Mouse (Mus musculus) kidney, postnatal 14 days (tissue): Measurements from ENCODE around the gene Hddc3.
"Not testable (repeated sequence)": the region's sequence is repeated elsewhere in the genome, so short reads cannot be mapped to it uniquely, and the experiment has no call there.

Experiments
- DNase-seq: peaks from one replicate; pipeline ENCODE4 v3.0.0; 2022; ENCODE audit warnings: mixed read lengths

Hddc3 gene

DNA sequence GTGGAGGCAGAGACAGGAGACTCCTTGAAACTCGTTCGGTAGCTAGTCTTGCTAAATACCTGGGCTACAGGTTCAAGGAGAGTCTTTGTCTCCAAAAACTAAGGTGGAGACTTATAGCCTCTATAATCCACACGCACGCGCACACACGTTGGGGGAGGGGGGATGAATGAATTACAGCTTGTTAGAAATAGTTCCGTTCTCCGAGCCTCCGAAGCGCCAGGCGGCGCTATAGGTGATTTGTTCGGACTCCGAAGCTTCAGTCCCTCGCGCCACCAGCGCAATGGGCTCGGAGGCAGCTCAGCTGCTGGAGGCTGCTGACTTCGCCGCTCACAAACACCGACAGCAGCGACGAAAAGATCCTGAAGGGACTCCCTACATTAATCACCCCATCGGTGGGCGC is at the start of gene Hddc3:
TSS of gene Hddc3 (plus strand) at position 247 of the 400 bp plus-strand sequence.
- peak; percentile 95 for DNase-seq

GRCm38 (mm10) chr7:80294062-80294763 is 48.7 kb upstream of the Hddc3 start, which contains the start of gene Prc1:
Gene Prc1 (plus strand): TSS chr7:80294450.
- peak; percentile 99 for DNase-seq

DNA sequence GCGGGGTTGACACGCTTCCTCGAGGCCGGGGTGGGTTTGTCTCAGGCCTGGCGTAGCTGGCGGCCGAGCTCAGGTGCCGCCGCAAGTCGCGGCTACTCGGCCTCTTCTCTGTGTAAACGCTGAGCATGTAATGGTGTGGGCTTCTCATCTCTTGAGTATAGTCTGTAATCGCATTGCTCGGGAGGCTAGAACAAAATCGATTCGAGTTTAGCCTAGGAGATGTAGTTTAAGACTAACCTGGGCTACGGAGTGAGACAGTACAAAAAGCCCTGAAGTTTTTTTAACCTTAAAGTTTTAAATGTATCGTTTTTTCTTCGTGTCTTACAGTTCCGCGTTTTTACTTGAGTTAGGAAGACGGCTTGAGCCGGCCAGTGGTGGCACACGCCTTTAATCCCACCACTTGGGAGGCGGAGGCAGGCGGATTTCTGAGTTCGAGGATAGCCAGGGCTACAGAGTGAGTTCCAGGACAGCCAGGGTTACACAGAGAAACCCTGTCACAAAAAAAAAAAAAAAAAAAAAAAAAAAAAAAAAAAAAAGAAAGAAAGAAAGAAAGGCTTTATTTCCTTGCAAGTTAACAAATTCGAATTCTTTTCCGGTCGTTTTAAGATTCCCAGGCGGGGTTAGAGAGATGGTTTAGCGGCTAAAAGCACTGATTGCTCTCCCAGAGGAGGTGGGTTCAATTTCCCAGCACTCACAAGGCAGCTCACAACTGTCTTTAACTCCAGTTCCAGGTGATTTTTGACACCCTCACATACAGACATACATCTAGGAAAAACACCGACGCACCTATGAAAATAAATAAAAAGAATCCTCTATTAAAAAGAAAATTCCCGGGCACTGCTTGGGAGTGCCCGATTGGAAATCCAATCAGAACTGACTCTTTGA is 47.9 kb upstream of the Hddc3 start:
- DNase-seq = peak; percentile 8

GRCm38 (mm10) chr7:80296462-80296861 is 46.4 kb upstream of the Hddc3 start:
- DNase-seq = no peak

DNA sequence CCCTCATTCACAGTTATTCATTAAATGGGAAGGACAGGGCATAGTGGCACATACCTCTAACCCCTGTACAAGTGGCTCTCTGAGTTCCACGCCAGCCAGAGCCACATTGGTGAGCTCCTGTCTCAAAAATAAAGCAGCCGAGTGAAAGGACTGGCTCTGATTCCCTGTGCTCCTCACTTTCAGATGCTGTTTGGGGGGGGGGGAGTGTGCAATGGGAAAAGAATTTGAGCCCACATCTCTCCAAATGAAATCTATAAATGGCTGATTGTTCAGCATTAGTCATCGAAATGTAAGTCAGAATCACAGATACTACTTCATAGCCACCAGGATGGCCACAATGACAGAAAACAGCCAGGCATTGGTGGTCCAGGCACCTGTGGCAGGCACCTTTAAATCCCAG is 45.9 kb upstream of the Hddc3 start:
- DNase-seq = no peak

DNA sequence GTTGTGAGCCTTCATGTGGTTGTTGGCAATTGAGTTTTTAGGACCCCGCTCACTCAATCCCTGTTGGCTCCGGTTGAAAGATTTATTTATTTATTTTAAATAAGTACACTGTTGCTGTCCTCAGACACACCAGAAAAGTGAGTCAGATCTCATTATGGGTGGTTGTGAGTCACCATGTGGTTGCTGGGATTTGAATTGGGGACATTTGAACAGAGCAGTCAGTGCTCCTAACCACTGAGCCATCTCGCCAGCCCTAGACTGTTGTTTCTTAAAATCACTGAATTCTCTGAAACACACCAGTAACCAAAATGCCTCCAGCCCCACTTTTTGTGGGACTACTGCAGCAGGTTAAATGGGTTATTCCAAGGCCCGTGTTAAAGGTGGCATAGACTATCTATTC is 44.1 kb upstream of the Hddc3 start:
- DNase-seq = no peak

- no peak for DNase-seq
Measured at GRCm38 (mm10) chr7:80299568-80299967, 43.3 kb upstream of the Hddc3 start.

GRCm38 (mm10) chr7:80301522-80301921 is 41.4 kb upstream of the Hddc3 start:
- no peak for DNase-seq

DNA sequence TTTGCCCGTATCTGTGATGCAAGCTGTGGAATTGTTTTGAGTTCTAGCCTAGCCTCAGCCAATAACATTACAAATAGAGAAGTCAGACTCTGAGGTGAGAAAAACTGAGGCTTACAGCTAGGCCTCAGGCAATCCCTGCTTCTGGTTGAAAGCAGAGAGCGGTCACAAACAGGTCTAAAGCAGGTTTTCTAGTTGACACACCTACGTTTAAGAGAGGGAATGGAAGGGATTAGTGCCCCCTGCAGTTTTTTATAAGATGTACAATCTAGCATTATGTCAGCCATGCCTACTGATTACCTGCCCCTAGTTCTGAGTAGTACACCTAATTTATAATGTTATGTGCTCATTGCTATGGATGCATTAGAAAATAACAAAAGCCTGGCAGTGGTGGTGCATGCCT is 35.1 kb upstream of the Hddc3 start:
- no peak for DNase-seq

GRCm38 (mm10) chr7:80310771-80311170 is 32.1 kb upstream of the Hddc3 start:
- DNase-seq = no peak

- no peak for DNase-seq
Measured at GRCm38 (mm10) chr7:80315733-80316132, 27.2 kb upstream of the Hddc3 start.

- peak; percentile 25 for DNase-seq
Measured at GRCm38 (mm10) chr7:80317439-80318115, 25.3 kb upstream of the Hddc3 start.

DNA sequence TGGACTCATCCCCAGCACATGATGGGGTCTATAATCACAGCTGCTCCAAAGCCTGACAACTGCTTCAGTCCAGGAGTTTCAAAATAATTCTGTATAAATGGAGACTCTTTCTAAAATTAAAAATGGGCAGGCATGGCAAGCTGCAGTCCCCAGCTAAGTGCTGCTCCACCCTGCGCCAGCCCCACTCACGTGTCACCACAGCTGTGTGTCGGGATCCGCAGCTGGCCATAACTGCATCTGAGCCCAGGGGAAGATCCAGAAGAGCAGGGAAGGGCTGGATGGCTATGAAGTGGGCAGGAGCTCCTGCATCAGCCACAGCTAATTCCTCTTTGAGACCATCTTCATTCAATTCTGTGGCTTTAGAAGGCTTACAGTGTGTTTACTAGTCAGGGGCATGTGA is 24.2 kb upstream of the Hddc3 start:
- no peak for DNase-seq

DNA sequence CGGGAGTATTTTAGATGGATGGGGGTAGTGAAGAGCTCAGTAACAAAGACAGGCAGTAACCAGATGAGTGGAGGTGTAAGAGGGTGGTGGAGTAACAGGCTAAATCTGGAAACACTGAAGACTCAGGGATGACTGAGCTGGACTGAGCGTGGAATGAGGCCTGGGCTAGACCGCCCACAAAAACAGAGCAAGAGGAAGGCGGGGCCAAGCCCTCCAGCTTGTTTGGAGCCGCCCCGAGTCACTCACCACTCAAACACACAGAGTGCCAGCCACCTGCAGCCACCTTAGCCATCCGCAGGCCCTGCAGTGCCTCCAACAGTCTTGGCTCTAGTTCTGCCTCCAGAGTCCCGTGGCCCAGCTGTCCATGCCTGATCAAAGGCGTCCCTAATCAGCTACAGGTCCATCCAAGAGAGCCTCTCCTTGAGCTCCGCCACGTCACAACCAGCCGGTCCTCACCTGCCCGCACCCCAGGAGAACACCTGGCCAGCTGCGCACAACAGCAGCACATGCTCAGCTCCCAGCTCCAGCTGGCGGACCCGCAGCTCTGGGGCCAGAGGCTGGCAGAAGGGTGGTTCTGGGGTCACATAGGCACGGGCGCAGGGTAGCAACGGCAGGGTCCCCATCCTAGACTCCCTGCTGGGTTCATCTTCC is 22.9 kb upstream of the Hddc3 start:
- no peak for DNase-seq

DNA sequence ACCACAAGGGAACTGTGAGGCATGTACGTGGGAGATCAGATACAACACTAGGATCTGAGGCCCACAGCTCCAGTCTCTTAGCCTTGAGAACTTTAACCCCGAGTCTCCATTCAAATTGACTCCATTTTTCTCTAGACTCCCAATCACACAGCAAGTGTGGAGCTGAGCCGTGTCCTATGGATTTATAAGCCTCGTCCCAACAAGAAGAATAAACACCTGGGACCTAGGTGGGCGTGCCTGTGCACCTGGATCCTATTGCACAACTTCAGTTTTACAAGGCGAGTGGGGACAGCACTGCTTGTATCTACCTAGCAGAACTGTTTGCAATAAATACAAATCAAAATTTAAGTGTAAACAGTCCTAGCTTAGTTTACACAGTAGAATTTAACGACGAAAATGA is 19.6 kb upstream of the Hddc3 start:
- no peak for DNase-seq

- DNase-seq = peak; percentile 96
Measured at GRCm38 (mm10) chr7:80324043-80324815, 18.7 kb upstream of the Hddc3 start, which contains the start of gene Rccd1. Gene Rccd1 (minus strand): TSS chr7:80324454.

DNA sequence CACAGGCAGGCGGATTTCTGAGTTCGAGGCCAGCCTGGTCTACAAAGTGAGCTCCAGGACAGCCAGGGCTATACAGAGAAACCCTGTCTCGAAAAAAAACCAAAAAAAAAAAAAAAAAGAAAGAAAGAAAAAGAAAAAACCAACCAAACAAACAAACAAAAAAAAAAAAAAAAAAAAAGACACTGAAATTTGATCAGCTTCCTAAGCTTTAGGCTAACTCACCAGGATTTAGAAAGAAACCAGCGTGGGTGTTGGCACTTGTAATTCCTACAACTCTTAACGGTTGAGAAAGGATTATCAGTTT is 18.1 kb upstream of the Hddc3 start:
- not testable (repeated sequence) for DNase-seq

DNA sequence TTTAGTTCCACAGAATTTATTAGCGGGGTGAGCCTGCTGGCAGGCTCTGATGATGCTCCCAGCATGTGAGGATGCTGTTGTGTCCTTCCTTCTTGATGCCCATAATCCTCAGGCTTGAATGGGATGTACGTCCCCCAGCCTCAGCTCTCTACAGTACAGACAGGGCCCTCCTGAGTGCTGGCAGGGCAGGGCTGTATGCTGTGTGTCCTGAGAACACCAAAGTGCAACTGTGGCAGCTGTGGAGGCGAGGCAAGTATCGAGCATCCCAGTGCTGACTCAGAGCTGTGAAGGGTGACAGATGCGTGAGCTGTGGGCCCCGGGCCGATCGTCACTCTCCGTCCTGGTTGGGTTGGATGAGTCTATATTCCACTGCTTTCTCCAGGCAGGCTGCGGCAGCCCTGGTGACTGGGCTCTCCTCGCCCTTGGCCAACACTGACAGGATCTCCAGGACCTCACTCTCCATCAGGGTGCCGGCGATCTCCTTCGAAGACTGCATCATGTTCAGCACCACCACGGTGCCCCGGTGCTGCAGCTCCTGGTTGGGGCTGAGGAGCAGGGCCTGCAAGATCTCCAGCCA is 17.5 kb upstream of the Hddc3 start:
- no peak for DNase-seq

DNA sequence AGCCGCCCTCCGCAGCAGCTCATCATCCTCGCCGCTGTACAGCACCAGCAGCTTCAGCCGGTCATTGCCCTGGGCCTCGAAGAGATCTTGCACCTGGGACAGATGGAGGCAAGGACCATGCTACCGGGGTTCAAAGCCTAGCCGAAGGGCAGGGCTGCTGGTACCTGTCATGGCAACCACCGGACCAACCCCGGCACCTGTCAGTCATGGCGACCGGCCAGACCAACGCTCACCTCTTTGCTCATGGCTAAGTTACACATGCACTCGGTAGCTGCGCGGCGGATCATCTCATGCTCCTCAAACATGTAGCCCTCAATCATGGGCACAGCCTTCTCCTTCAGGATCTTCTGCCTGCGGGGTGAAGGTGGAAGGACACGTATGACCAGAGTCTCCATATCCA is 16.8 kb upstream of the Hddc3 start:
- DNase-seq = no peak

DNA sequence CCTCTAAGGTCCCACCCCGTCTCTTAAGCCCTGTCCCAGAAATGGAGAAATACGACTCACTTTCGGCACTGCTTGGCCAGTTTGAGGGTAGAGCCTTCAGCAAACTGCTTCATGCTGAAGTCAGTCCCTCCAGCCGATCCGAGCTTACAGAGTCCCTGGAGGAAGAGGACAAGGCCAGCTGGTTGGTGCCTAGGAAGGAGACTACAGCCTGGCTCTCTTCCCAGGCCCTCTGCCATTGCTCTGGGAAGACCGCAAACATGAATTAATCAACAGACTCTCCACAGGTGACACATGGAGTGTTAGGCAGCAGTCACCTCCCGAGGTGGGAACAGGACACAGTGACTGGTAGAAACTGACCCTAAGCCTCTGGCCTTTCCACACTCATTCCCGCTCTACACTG is 12.6 kb upstream of the Hddc3 start:
- no peak for DNase-seq

GRCm38 (mm10) chr7:80331433-80331832 is 11.5 kb upstream of the Hddc3 start:
- DNase-seq = no peak

GRCm38 (mm10) chr7:80334848-80335247 is 8.1 kb upstream of the Hddc3 start:
- DNase-seq = no peak
